Mouse (Mus musculus) MEL (cell line): ENCODE measurements around the gene Psmc3ip. TPM values are rescaled to one million over a fixed set of nuclear protein-coding genes. Genes with fewer than 3 reads are reported as not detected.

Experiments used
- DNase-seq: peaks from one replicate; pipeline ENCODE4 v3.0.0; 2011; ENCODE audit warnings: low read depth, low spot score
- H3K27ac ChIP-seq: 2 replicates; pipeline ENCODE4 v1.5.1; 2012; ENCODE audit warnings: low read depth, mild to moderate bottlenecking, control low read depth, low read length, moderate library complexity; ENCODE audit not compliant: control insufficient read depth
- H3K27me3 ChIP-seq, 2 experiments: fragments of 150-350 bp in 1 of 2; sonication (generic) in 1 of 2; 2 replicates each; pipeline ENCODE4 v1.6.1; 2012; ENCODE audit warnings: low read length in 2 of 2, mild to moderate bottlenecking in 2 of 2, improper control_type of control experiment in 1 of 2, moderate library complexity in 1 of 2; ENCODE audit not compliant: insufficient read depth in 2 of 2, control insufficient read depth in 1 of 2
- H3K36me3 ChIP-seq, 2 experiments: 2 replicates each; pipeline ENCODE4 v1.6.1; 2012 to 2014; ENCODE audit warnings: low read length in 2 of 2, improper control_type of control experiment in 1 of 2, inconsistent platforms in 1 of 2, mild to moderate bottlenecking in 1 of 2; ENCODE audit not compliant: insufficient read depth in 2 of 2, control insufficient read depth in 1 of 2
- H3K4me1 ChIP-seq, 2 experiments: fragments of 150-350 bp in 1 of 2; sonication (generic) in 1 of 2; 2 replicates each; pipeline ENCODE4 v1.6.1; 2012; ENCODE audit warnings: low read length in 2 of 2, improper control_type of control experiment in 1 of 2, mild to moderate bottlenecking in 1 of 2; ENCODE audit not compliant: insufficient read depth in 2 of 2, control insufficient read depth in 1 of 2
- H3K4me3 ChIP-seq, 2 experiments: fragments of 150-350 bp in 1 of 2; sonication (generic) in 1 of 2; 2 replicates each; pipeline ENCODE4 v1.5.1; 2012; ENCODE audit warnings: low read depth in 2 of 2, low read length in 2 of 2, mild to moderate bottlenecking in 2 of 2, moderate library complexity in 2 of 2, control low read depth in 1 of 2, improper control_type of control experiment in 1 of 2; ENCODE audit not compliant: control insufficient read depth in 1 of 2, insufficient read depth in 1 of 2
- H3K79me2 ChIP-seq: 2 replicates; pipeline ENCODE4 v1.6.1; 2012; ENCODE audit warnings: mild to moderate bottlenecking, low read length, moderate library complexity; ENCODE audit not compliant: control insufficient read depth, poor library complexity, insufficient read depth
- H3K9ac ChIP-seq: 2 replicates; pipeline ENCODE4 v1.6.1; 2012; ENCODE audit warnings: low read depth, mild to moderate bottlenecking, control low read depth, low read length, moderate library complexity; ENCODE audit not compliant: control insufficient read depth, poor library complexity, severe bottlenecking
- H3K9me3 ChIP-seq: fragments of 150-350 bp; sonication (generic); replicated peaks from 2 replicates; pipeline ENCODE4 v1.6.1; 2012; ENCODE audit warnings: mild to moderate bottlenecking, low read length, improper control_type of control experiment, moderate library complexity; ENCODE audit not compliant: insufficient read depth
- BHLHE40 ChIP-seq: IDR thresholded peaks from 2 replicates; pipeline ENCODE4 v1.6.1; 2012; ENCODE audit warnings: low read depth, mild to moderate bottlenecking, inconsistent platforms, low read length, improper control_type of control experiment, borderline replicate concordance
- CHD1 ChIP-seq: IDR thresholded peaks from 2 replicates; pipeline ENCODE4 v1.6.1; 2012; ENCODE audit warnings: low read depth, mild to moderate bottlenecking, inconsistent platforms, low read length, improper control_type of control experiment
- CHD2 ChIP-seq: IDR thresholded peaks from 2 replicates; pipeline ENCODE4 v1.6.1; 2011; ENCODE audit warnings: low read length, improper control_type of control experiment
- E2F4 ChIP-seq: IDR thresholded peaks from 2 replicates; pipeline ENCODE4 v1.6.1; 2011; ENCODE audit warnings: low read depth, low read length, improper control_type of control experiment, borderline replicate concordance
- ELF1 ChIP-seq: IDR thresholded peaks from 2 replicates; pipeline ENCODE4 v1.6.1; 2014; ENCODE audit warnings: low read depth, mild to moderate bottlenecking, inconsistent platforms, low read length, improper control_type of control experiment, moderate library complexity
- EP300 ChIP-seq, 2 experiments: IDR thresholded peaks; 2 replicates each; pipeline ENCODE4 v1.6.1; 2011; ENCODE audit warnings: improper control_type of control experiment in 2 of 2, low read length in 2 of 2, low read depth in 1 of 2, mild to moderate bottlenecking in 1 of 2
- ETS1 ChIP-seq: IDR thresholded peaks from 2 replicates; pipeline ENCODE4 v1.6.1; 2012; ENCODE audit warnings: low read depth, mild to moderate bottlenecking, inconsistent platforms, low read length, improper control_type of control experiment, moderate library complexity
- GABPA ChIP-seq: IDR thresholded peaks from 2 replicates; pipeline ENCODE4 v1.6.1; 2012; ENCODE audit warnings: low read depth, mild to moderate bottlenecking, inconsistent platforms, low read length, improper control_type of control experiment, moderate library complexity
- JUND ChIP-seq: IDR thresholded peaks from 2 replicates; pipeline ENCODE4 v1.6.1; 2011; ENCODE audit warnings: low read depth, mild to moderate bottlenecking, improper control_type of control experiment, low read length
- KAT2A ChIP-seq: conservative IDR thresholded peaks from 2 replicates; pipeline ENCODE4 v1.6.1; 2012; ENCODE audit warnings: low read depth, low read length, improper control_type of control experiment, inconsistent platforms
- MAX ChIP-seq: IDR thresholded peaks from 2 replicates; pipeline ENCODE4 v1.6.1; 2011; ENCODE audit warnings: low read length, improper control_type of control experiment
- MEF2A ChIP-seq: IDR thresholded peaks from 2 replicates; pipeline ENCODE4 v1.6.1; 2014; ENCODE audit warnings: low read depth, mild to moderate bottlenecking, inconsistent platforms, low read length, improper control_type of control experiment; ENCODE audit not compliant: poor library complexity, insufficient replicate concordance, severe bottlenecking; ENCODE audit errors: extremely low read depth
- MXI1 ChIP-seq: IDR thresholded peaks from 2 replicates; pipeline ENCODE4 v1.6.1; 2011; ENCODE audit warnings: mild to moderate bottlenecking, low read depth, low read length, improper control_type of control experiment
- MYC ChIP-seq: IDR thresholded peaks from 2 replicates; pipeline ENCODE4 v1.6.1; 2011; ENCODE audit warnings: low read depth, mild to moderate bottlenecking, low read length, improper control_type of control experiment, moderate library complexity
- NELFE ChIP-seq: IDR thresholded peaks from 2 replicates; pipeline ENCODE4 v1.6.1; 2011; ENCODE audit warnings: low read depth, low read length, improper control_type of control experiment
- NRF1 ChIP-seq: IDR thresholded peaks from 2 replicates; pipeline ENCODE4 v1.6.1; 2014; ENCODE audit warnings: low read depth, mild to moderate bottlenecking, inconsistent platforms, low read length, improper control_type of control experiment, moderate library complexity; ENCODE audit not compliant: poor library complexity, insufficient read depth, severe bottlenecking
- POLR2A ChIP-seq, 2 experiments: IDR thresholded peaks; 2 replicates each; pipeline ENCODE4 v1.6.1; 2011 to 2012; ENCODE audit warnings: low read length in 2 of 2, mild to moderate bottlenecking in 2 of 2, control low read depth in 1 of 2, improper control_type of control experiment in 1 of 2, low read depth in 1 of 2, moderate library complexity in 1 of 2; ENCODE audit not compliant: control insufficient read depth in 1 of 2, insufficient read depth in 1 of 2, poor library complexity in 1 of 2
- RAD21 ChIP-seq: IDR thresholded peaks from 2 replicates; pipeline ENCODE4 v1.6.1; 2011; ENCODE audit warnings: mild to moderate bottlenecking, low read depth, low read length, improper control_type of control experiment
- SIN3A ChIP-seq: IDR thresholded peaks from 2 replicates; pipeline ENCODE4 v1.6.1; 2012; ENCODE audit warnings: low read length, improper control_type of control experiment, inconsistent platforms
- SMC3 ChIP-seq: IDR thresholded peaks from 2 replicates; pipeline ENCODE4 v1.6.1; 2011; ENCODE audit warnings: low read depth, low read length, improper control_type of control experiment
- TAL1 ChIP-seq: IDR thresholded peaks from 2 replicates; pipeline ENCODE4 v1.6.1; 2012; ENCODE audit warnings: mild to moderate bottlenecking, inconsistent platforms, low read length, moderate library complexity, mixed read lengths
- TBP ChIP-seq: IDR thresholded peaks from 2 replicates; pipeline ENCODE4 v1.8.0; 2011; ENCODE audit warnings: low read depth, low read length, improper control_type of control experiment
- TCF12 ChIP-seq: IDR thresholded peaks from 2 replicates; pipeline ENCODE4 v1.6.1; 2014; ENCODE audit warnings: low read depth, mild to moderate bottlenecking, inconsistent platforms, low read length, improper control_type of control experiment, moderate library complexity
- USF1 ChIP-seq: IDR thresholded peaks from 2 replicates; pipeline ENCODE4 v1.6.1; 2014; ENCODE audit warnings: low read depth, mild to moderate bottlenecking, inconsistent platforms, low read length, improper control_type of control experiment, moderate library complexity
- USF2 ChIP-seq, 2 experiments: IDR thresholded peaks; 2 replicates each; pipeline ENCODE4 v1.6.1; 2011 to 2012; ENCODE audit warnings: improper control_type of control experiment in 2 of 2, low read length in 2 of 2, borderline replicate concordance in 1 of 2, inconsistent platforms in 1 of 2, low read depth in 1 of 2, mild to moderate bottlenecking in 1 of 2; ENCODE audit not compliant: insufficient read depth in 1 of 2
- ZC3H11A ChIP-seq: IDR thresholded peaks from 2 replicates; pipeline ENCODE4 v1.6.1; 2012; ENCODE audit warnings: low read depth, mild to moderate bottlenecking, inconsistent platforms, low read length, improper control_type of control experiment
- ZNF384 ChIP-seq: IDR thresholded peaks from 2 replicates; pipeline ENCODE4 v1.6.1; 2012; ENCODE audit warnings: low read depth, mild to moderate bottlenecking, inconsistent platforms, low read length, improper control_type of control experiment
- polyA plus RNA-seq, 2 experiments: library from polyadenylated mRNA; stranded (reverse) in 1 of 2; unstranded in 1 of 2; fragments of >175 nt in 1 of 2; fragments of >200 nt in 1 of 2; gene quantifications; 2 replicates each; pipeline versions ENCODE4 v1.2.1 to v1.2.4; 2012; ENCODE audit warnings: low replicate concordance in 2 of 2, low read depth in 1 of 2; ENCODE audit not compliant: insufficient read length in 2 of 2, insufficient read depth in 1 of 2, missing spikeins in 1 of 2
- total RNA-seq: library from RNA; depleted of rRNA; stranded (reverse); fragments of 300-350 nt; gene quantifications from 2 replicates; pipeline ENCODE4 v1.2.3, GENCODE M21; 2012

Gene Psmc3ip
- total and polyA plus RNA-seq, 3 experiments = 8.2 to 14.5 TPM; not detected in 1

- peaks cover 5 to 11% of the 10 kb centered on the region in 2 experiments for H3K4me1 ChIP-seq
- H3K9me3 ChIP-seq = no peaks in the 10 kb centered on the region
- H3K4me3 ChIP-seq = no peak overlapping the region
- H3K79me2 ChIP-seq = no peaks in the 10 kb centered on the region; the same call in 1 of the 2 replicates
- TF ChIP-seq MXI1 = no peak
- no peak for TF ChIP-seq TBP
- no peak for TF ChIP-seq CHD2
- TF ChIP-seq CHD1 = no peak
- no peak for TF ChIP-seq SMC3
- no peak for TF ChIP-seq MAX
- TF ChIP-seq ETS1 = no peak
- TF ChIP-seq BHLHE40 = no peak
- no peak for TF ChIP-seq ZNF384
- no peak for TF ChIP-seq KAT2A
- TF ChIP-seq NRF1 = no peak
- TF ChIP-seq ELF1 = no peak
- TF ChIP-seq JUND = no peak
- no peak for TF ChIP-seq GABPA
- TF ChIP-seq TAL1 = no peak
- no peak for TF ChIP-seq USF1
- TF ChIP-seq ZC3H11A = no peak
- no peak for TF ChIP-seq RAD21
- TF ChIP-seq NELFE = no peak
- H3K27ac ChIP-seq = no peak overlapping the region
- no peak for DNase-seq
- H3K9ac ChIP-seq = no peak overlapping the region
- H3K36me3 ChIP-seq = peaks cover 0 to 7% of the 10 kb centered on the region in 2 experiments; a peak in 2 of 4 replicates
- no peaks in the 10 kb centered on the region for H3K27me3 ChIP-seq
Measured at GRCm38 (mm10) chr11:101070987-101071386, 24.2 kb downstream of the Psmc3ip start.

GRCm38 (mm10) chr11:101070189-101070527 is 25.1 kb downstream of the Psmc3ip start:
- H3K27ac ChIP-seq = no peak overlapping the region
- TF ChIP-seq POLR2A (IDR thresholded peaks at IDR 0.05; ENCODE audit: control insufficient read depth in 1 of 2, insufficient read depth in 1 of 2, low read depth in 1 of 2, low read length in 2 of 2, poor library complexity in 1 of 2) (peak in 1 of 2 experiments; percentile 60; a peak in 1 of 4 replicates), ZNF384 (no peak), USF2 (IDR thresholded peaks at IDR 0.05; ENCODE audit: borderline replicate concordance in 1 of 2, insufficient read depth in 1 of 2, low read depth in 1 of 2, low read length in 2 of 2) (no peak), EP300 (IDR thresholded peaks at IDR 0.05; ENCODE audit: low read depth in 1 of 2, low read length in 2 of 2) (no peak), ETS1 (no peak), SIN3A (0 out of 2 replicates have a peak, but pooled peaks have one; percentile 21), MEF2A (no peak), KAT2A (no peak), TCF12 (no peak), MYC (no peak), CHD2 (no peak), E2F4 (no peak), MXI1 (no peak), NRF1 (no peak), NELFE (no peak), CHD1 (no peak), ZC3H11A (no peak)
- peak overlapping the region; percentile 62 for H3K9ac ChIP-seq
- peaks cover 0 to 7% of the 10 kb centered on the region in 2 experiments; a peak in 2 of 4 replicates for H3K36me3 ChIP-seq
- no peaks in the 10 kb centered on the region; the same call in 1 of the 2 replicates for H3K79me2 ChIP-seq
- H3K27me3 ChIP-seq = no peaks in the 10 kb centered on the region
- peaks cover 5 to 11% of the 10 kb centered on the region in 2 experiments for H3K4me1 ChIP-seq
- H3K9me3 ChIP-seq = no peaks in the 10 kb centered on the region
- DNase-seq = no peak
- H3K4me3 ChIP-seq = peak overlapping the region; percentile 63
